Mouse (Mus musculus) thymus, postnatal 25 days (tissue): Measurements from ENCODE around the gene Hist1h2bc.
"Not testable (repeated sequence)": the region's sequence is repeated elsewhere in the genome, so short reads cannot be mapped to it uniquely, and the experiment has no call there.

Experiments used
- DNase-seq: peaks from one replicate; pipeline ENCODE4 v3.0.0; 2022

Gene Hist1h2bc

DNA sequence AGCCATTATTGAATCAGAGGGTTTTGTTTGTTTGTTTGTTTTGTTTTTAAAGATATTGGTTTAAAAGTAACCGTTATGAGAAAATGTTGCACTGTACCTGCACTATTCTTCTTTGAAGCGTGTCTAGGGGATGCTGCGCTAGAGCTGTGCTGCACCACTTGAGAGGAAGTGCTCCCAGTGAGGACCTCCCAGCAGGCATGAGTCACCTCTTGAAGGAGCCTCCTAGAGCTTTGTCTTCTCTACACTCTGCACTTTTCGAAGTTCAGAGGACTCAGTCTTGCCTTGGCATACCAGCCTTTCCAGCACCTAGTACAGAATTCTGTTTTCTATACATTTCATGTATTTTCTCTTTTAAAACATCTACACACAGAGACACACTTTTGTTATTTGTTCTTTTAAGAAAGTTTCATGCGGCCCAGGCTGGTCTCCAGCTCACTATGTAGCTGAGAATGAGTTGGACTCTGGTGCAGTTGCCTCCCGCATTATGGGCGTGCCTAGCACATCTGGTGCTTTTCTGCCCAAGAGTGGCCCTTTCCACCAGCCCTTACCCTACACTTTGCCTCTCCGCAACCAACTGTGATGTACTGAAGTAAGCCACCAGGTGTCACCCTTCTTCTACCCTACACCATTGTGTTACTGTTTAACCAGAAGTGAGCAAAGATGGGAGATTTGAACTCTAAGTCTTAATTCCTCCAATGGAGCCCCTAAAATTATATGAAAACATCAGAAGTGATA lies 17.0 kb downstream of the Hist1h2bc start:
- peak; percentile 84 for DNase-seq

DNA sequence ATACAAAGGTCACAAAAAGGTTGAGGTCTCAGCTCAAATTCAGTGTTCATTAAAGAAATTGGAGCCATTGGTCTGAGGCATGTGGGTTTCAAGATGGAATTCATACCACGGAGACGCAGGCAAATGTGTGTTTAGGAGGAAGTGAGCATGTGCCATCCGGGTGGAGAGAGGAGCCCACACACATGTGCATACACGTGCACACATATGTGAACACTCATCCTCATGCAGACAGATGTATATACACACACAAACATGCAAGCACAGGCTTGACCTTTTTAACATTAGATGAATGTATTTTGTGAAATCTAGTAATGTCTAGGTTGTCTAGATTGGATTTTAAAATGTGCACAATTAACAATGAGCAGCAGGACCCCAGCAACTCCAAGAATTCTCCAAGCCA lies 18.2 kb downstream of the Hist1h2bc start:
- no peak for DNase-seq

DNA sequence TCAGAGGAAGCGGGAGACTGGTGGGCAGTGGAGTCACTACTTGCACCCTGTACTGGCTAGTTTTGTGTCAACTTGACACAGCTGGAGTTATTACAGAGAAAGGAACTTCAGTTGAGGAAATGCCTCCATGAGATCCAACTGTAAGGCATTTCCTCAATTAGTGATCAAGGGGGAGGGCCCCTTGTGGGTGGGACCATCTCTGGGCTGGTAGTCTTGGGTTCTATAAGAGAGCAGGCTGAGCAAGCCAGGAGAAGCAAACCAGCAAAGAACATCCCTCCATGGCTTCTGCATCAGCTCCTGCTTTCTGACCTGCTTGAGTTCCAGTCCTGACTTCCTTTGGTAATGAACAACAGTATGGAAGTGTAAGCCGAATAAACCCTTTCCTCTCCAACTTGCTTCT lies 18.8 kb downstream of the Hist1h2bc start:
- not testable (repeated sequence) for DNase-seq

DNA sequence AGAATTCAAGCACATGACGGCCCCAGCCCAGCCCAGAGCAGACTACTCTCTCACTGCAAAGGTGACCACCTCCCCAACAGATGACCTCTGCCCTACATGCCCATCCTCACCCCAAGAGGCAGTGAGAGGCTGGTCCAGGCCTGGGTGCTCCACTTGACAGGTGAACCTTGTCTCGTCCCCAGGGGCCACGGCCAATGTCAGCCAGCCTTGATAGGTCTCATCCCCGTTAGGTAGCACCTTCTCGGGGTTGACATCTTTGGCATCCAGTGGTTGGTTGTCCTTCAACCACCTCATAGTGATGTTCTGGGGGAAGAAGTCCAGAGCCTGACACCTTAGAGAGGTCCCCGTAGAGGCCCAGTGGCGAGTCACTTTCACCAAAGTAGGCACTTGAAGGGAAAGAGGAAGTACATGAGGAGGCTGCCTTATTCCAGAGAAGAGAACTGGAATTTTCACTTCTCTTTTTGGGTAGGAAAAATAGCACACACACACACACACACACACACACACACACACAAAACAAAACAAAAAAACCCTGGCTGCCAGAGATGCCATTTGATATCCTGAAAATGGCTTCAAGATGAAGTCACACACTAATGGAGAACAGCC lies 21.9 kb downstream of the Hist1h2bc start:
- no peak for DNase-seq

DNA sequence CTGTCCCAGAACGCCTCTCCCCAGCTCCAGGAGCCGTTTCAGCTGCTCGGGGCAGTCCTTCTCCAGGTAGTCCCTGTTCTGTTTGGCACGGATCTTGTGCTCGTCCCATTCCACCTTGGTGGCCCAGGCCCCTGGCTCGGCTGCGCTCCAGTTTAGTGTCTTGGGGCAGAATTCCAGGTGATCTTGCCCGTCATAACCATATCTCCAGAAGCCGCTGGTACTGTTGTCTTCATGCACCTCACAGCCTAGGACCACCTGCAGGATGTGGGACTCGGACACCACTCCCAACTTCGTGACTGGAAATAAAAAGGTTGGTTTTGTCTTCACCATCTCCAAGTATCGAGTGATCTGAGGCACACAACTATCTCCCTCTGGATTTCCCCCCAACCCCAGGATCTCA lies 22.8 kb downstream of the Hist1h2bc start:
- DNase-seq = no peak

DNA sequence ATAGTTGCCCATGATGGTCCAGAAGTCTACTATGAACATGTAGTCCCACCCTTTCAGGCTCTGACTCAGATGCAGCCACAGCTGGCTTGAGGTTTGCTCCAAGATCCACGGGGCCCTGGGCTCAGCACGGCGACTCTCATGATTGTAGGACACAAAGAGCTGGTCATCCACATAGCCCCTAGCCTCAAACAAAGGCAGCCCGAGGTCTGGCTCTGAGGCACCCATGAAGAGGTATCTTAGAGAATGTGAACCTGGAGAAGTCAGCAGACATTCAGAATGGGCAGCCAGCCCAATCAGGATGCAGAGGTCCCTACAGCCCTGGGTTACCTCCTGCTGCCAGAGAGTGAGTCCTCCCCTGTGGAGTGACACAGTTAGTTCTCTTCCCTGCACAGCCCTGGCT lies 24.0 kb downstream of the Hist1h2bc start:
- DNase-seq = no peak

DNA sequence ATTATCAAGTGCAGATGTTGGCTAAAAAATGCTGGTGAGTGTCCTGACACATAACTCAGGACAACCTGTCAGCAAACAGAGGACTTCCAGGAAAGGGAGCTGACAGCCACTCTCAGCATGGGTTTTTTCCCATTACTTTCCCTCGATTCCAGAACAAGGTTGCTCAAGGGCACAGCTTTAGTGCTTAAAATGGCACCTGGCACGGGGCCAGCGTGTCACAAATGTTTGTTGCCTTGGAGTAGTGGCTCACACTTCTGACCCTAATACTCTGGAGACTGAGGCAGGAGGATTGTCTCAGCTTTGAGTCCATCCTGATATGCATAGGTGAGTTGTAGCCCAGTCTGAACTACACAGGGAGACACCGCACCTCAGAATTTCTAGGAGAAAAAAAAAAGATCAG lies 24.7 kb downstream of the Hist1h2bc start:
- DNase-seq = no peak

DNA sequence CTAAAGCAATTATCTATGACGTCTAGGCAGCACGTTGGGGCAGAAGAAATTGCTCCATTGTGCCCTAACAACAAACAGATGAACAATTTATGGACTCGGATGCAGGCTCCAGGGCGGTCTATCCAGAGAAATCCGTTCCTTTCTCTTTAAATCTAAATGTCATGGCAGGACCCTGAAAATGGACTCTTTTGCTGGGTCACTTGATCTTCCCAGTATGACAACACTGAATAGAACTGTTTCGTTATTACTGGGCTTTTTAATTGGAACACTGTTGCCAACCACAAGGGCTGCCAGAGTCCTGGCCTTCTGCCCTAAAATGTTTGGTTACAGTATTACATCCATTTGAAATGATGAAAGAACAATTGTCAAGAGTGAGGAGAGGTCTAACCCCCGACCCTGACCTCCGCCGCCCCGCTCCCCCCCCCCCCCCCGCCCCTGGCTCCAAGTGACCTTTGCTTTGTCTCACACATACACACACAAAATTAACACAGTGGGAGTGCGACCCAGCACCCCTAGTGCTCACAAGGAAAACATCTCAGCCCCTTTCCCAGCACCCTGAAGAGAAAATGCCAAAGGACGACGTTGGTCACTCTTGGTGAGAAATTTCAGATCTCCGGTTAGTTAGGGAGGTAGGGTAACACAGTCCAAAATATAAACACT lies 25.8 kb downstream of the Hist1h2bc start:
- DNase-seq = no peak

DNA sequence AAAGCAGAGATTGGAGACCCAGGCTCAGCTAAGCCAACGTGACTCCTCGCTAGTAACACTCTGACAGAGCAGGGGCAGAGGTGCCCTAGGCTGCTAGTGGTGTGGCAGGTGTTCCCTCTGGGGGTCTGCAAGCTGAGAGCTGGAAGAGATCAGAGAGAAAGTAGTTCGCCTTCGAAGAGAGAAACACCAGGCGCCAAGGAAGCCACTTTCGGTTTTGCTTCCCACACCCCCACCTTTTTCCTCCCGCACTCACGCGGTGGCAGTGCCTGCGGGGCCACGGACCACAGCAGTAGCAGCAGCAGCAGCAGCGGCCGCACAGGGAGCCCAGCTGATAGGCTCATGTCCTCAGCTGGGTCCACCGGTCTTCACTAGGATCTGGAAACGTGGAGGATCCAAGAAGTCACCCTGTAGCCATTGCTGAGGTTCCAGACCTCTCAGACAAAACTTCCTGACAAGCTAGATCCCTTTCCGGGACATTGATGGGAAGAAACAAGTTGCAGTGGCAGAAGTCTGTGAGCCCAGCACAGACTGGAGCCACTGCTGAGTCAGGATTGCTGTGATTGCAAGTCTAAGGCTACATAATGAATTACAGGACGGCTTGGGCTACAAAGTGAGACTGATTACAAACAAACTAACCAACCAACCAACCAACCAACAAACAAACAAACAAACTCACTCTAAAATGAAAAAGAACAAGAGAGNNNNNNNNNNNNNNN lies 26.5 kb downstream of the Hist1h2bc start, which contains the start of gene Hfe:
Gene Hfe, minus strand, starts transcription at position 481 of the 716 bp plus-strand sequence.
- DNase-seq = peak; percentile 78

DNA sequence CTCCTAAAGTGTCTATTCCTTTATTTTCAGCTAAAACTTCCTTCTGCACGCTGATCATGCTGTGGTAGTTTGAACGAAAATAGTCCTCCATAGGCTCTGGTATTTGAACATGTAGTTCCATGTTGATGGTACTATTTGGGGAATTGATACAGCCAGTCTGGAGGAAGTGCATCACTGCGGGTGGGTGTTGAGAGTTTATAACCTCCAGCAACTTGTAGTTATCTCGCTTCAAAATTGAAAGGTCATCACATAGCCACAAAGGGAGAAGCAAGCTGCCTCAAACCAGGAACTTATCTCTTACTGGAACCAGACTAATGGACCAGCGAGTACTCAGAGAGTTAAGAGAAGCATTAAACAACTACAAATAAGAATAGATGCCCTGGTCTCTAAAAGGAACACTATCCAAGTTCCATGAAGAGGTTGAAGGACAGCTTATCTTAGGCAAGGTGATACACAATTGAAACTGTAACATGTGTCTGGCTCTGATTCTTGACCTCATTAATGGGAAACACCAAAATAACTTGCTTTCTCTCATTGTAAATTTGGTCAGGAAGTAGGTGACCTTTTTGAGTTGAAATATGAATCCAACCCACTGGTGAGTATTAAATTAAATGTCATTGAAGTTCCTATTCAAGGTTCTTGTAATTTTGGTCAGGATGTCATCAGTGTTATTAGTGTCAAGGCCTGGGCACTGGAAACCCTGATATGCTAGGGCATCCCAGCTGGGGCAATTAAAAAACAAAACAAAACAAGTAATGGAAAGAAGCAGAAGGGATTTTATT lies 32.5 kb downstream of the Hist1h2bc start:
- DNase-seq = no peak

DNA sequence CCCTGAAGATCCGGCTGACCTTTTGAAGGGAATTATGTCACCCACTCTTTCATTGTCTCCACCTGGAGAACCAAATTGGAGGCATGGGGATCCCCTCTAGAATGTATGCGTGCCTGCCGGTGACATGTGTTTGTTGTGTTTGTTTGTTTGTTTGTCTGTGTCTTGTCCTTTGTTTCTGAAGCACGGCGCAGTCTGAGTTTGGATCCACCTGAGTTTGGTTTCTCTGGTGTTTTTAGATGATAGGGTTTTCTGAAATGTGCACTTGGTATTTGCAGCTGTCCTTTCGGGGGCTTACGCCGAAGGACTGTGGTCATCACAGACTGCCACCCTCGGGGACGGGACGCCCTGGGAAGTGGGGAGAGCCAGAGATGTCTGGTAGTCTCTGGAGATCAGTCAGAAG lies 33.2 kb downstream of the Hist1h2bc start:
- no peak for DNase-seq

DNA sequence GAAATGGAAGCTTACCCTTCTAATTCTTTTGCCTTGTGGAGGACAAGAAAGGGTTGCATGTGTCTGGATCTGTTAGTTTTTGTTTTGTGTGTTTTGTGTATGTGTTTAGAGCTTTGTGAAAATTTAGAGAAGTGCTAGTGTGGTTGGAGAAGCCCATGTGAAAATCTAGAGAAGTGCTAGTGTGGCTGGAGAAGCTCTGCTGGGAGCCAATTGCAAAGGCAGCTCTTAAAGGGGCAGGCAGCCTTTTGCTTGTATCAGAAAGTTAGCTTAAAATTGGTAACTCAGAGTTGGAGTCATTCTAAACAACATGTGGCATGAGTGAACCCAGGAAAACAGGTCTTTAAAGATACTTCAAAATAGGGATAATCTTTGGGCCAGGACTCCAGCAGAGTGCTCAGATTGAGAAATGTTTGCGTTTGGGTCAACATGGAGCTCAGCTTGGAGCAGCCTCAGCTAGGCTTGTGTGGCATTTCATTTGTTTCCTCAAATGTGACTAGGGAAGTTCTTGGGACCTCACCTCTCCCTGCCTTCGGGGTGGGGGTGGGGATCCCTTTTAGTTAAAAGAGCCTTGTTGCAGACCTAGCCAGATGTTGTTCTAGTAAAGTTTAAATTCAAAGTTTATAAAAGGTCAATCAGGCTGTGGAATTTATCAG lies 33.7 kb downstream of the Hist1h2bc start:
- not testable (repeated sequence) for DNase-seq

DNA sequence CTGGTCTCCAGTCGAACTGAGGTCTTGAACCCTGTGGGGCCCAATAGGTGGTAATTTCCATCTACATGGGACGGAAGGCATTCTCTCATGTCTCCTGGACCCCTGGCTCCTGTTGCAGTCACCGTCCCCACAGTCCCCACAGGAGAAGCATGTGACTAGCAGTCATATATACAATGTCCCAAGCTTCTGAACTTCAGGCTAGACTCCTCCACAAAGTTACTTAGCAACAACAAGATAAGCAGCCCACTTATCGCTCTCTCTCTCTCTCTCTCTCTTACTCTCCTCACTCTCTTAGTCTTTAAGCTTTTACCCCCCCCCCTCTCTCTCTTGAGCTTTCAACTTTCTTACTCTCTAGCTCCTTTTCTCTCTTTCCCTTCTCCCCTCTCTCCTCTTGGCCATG lies 40.2 kb downstream of the Hist1h2bc start:
- no peak for DNase-seq

DNA sequence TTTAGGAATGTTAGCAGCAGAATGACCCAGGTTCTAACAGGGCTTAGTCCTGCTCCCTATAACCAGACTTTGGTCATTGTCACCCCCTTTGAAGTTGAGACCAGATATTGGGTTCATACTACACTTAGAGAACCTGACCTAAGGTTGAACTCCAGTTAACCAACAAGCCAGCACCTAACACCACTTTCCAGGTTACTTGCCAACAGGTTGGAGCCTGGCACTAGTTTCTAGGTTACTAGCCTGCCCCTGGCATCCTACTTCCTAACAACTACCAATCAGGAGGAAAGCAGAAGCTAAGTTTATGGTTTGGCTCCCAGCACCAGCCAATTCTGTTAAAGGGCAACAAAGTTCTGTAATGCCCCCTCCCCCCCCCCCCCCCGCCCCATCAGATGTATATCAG lies 41.2 kb downstream of the Hist1h2bc start:
- DNase-seq = no peak

DNA sequence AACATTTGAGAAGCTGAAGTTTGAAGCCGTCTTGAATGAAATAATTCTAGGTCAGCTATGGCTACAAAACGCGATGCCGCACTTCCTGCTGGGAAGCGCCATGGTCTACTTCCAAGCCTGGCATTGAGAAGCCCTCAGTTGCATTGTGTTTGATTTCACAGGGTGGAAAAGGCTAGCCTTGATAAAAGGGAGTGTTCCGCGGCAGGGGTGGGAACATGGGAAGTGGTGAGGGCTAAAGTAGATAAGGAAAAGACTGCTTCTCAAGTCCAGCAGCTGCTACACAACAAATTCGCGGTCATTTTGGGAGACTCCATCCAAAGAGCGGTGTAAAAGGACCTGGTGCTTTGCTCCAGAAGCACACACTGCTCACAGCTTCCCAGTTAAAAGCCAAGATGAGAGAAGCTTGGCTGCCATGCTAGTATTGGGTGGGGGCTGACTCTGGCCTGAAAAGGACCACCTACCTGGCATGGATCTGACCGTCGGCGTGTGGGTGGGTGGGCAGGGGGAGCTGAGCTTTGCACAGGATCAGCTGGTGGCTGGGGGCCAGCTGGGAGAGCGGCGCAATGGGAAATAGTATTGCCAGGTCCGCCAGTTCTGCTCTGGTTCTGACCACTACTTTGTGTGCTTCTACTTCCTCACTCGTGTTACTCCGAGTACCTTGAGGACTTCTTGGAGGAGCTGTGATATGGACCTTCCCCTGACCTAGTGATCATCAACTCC lies 44.6 kb downstream of the Hist1h2bc start:
- no peak for DNase-seq

DNA sequence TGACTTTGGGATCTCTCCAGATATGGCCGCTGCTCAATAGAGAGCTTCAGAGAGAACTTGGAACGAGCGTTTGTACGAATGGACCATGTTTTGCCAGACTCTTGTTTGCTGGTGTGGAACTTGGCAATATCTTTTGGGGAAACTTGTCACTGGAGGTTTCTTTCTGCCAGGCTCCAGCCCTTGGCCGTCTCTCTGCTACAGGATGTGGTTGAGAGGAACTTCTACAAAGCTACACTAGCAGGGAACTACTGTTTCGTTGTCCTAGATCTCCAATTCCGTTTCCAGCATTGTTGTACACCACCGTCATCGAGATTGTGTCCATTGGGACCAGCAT lies 45.2 kb downstream of the Hist1h2bc start:
- peak; percentile 46 for DNase-seq

DNA sequence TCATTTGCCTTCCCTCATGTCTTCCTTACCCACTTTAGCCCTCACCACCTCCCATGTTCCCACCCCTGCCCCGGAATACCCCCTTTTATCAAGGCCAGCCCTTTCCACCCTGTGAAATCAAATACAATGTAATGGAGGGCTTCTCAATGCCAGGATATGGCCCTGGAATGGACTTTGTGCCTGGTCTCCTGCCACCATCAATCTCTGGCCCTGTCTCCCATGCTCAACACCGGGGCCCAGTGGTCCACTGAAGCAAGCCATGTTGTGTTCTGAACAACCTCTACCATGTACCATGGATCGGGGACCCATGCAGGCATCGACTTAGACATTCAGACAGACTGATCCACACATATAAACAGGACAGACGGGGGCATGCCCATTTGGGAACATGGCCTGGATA lies 45.7 kb downstream of the Hist1h2bc start:
- DNase-seq = no peak

DNA sequence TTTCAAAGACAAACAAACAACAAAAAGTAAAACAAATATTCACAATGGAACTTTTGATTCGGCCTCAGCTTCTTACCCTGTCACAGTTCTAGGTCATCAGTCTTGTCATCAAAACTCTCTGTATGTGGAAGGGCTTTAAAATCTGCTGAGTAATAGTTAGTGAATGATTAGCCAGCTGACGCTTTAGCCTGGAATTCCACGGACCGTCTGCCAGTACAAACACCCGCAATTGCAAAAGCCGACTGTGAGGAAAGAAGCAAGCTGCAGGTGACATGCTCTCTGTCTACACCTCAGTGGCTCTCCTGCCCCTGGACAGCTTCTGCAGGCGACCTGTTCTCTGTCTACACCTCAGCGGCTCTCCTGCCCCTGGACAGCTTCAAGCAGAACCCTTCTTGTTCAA lies 46.5 kb downstream of the Hist1h2bc start:
- DNase-seq = no peak

DNA sequence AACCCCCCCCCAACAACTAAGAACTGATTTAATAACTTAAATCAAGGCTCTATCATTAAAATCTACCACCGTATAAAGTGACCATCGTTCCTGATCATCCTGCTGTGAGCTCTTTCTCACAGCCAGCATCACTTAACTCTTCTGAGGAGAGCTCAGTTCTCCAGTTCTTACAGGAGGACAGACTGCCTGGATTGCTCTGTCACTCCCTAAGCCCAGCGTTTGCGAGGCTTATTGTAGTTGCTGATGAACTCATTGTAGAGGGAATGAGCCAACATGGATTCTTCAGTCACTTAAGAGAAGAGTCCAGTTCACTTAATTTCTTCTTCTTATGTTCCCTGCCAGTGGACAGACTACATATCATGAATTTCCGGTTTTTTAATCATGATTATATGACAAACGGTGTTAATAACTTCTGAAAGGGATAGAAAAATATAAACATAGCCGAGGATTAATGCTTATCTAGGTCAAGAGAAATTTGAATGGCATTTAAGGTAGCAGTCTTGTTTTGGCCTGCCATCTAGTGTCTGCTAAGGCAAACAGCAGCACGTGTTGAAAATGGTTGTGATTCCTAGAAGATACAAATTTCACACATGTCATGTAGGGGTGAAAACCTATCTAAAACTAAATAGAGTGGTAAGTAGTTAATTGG lies 48.3 kb downstream of the Hist1h2bc start:
- peak; percentile 35 for DNase-seq

DNA sequence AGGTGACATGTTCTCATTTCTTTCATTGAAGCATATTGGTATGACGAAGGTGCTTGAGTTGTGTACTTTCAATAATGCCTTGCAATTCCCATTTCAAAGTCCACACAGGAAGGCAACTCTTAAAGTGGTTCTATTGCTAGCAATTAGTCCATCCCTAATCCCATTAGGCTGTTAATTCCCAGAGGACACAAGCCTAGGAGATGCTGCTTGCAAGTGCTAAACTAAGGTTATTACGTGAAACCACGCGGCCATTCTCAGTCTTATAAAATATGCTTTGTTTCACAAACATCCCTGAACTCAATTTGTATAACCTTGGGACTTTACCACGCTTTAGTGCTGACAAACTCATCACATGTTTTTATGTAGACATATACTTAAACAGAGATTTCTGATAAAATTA lies 53.1 kb downstream of the Hist1h2bc start:
- no peak for DNase-seq

DNA sequence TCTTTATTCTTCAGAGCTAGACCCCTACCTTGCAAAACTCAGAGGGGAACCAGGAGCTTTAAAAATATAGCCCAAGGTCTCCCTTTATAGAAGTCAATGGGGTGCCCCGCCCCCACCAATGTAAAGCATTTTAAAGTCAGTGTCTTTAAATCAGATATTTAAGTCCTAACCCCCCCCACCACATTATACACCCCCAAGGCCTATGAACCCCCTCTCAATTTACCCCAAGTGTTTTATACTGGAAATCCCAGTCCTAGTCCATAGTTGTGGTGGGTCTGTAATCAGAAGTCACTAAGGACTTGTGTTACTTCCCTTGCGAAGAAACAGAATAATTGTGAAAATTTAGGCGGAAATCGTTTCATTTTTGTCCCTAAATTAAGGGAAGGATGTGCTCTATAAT lies 54.0 kb downstream of the Hist1h2bc start:
- DNase-seq = peak; percentile 49
